Mouse (Mus musculus): ENCODE measurements around the gene Mapk8ip1. TPM values are rescaled to one million over a fixed set of nuclear protein-coding genes. Genes with fewer than 3 reads are reported as not detected.

Mapk8ip1 gene
- polyA plus RNA-seq, 1 experiment: 2.0 TPM

DNA sequence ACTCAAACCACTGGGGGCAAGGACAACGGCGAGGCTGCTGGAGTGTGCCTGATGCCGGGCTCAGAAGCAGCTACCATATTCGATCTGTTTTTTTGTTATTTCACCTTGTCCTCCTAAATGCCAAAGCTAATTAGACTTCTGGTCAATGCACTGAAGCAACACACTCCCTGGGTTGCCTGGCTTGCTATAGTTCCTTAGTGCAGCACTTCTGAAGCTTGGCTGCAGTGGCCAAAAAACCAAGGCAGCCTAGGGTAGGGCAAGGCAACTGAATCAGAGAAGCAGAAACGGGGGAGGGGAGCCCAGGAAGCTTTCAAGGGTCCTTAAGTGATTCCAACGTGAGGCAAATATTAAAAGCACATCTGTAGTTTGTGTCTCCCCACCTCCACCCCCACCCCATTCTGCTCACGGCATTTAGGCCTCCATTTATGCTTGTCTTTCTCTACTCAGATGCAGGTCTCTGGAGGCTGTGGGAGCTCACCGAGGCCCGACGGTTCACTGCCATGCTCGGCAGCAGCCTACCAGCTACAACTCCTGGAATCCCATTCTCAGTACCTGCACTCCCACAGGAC is 30.6 kb upstream of the Mapk8ip1 start:
- Histone ChIP-seq H3K4me3 (replicated peaks; ENCODE audit: control insufficient read depth, low read depth, low read length) (no peak overlapping the region), H3K4me1 (ENCODE audit: control insufficient read depth, insufficient read depth, low read length) (no peaks in the 10 kb centered on the region; the same call in 1 of the 2 replicates), H3K27ac (ENCODE audit: control insufficient read depth, insufficient read depth, low read depth, low read length, poor library complexity) (no peak overlapping the region)
- 72% methylated on average over 11 of the region's 11 CpGs for WGBS
- no peak for TF ChIP-seq CTCF (IDR thresholded peaks at IDR 0.05; ENCODE audit: control insufficient read depth, insufficient read depth, low read length)
- no peak for TF ChIP-seq POLR2A (IDR thresholded peaks at IDR 0.05; ENCODE audit: borderline replicate concordance, control insufficient read depth, low read depth, low read length)

DNA sequence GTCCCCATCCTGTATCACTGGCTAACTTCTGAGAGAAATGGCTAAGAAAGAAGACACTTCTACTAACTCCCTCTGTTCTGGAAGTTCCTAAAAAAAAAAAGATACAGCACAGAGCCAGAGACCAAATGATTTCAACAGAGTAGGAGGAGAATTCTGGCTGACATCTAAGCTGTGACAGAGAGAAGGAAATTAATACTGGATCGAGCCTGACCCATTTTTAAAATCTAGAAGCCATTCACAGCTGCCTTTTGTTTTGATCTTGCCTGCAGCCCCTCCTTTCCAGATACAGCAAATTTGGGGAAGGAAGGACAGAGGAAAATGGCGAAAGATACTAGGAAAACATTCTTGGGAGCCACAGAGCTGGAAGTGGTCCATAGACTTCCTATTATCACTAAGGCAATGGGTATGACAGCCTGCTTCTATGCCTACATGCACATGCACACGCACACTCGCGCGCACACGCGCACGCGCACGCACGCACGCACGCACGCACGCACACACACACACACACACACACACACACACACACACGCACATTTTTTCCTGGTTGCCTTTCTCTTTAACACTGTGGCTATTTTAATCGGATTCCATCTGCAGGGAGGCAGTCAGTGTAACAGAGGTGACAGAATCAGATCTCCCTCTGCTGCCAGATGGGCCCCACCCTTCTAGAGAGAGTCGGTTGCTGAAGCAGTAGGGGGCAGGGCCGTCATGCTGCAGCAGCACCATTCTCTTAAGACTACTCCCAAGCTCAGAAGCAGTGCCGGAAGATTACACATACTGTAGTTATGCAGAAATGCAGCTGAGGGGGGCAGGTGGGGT is 29.9 kb upstream of the Mapk8ip1 start:
- TF ChIP-seq CTCF (IDR thresholded peaks at IDR 0.05; ENCODE audit: control insufficient read depth, insufficient read depth, low read length) (no peak), POLR2A (IDR thresholded peaks at IDR 0.05; ENCODE audit: borderline replicate concordance, control insufficient read depth, low read depth, low read length) (no peak)
- Histone ChIP-seq H3K4me1 (ENCODE audit: control insufficient read depth, insufficient read depth, low read length) (no peaks in the 10 kb centered on the region; the same call in 1 of the 2 replicates), H3K4me3 (replicated peaks; ENCODE audit: control insufficient read depth, low read depth, low read length) (no peak overlapping the region), H3K27ac (ENCODE audit: control insufficient read depth, insufficient read depth, low read depth, low read length, poor library complexity) (no peak overlapping the region)
- WGBS: 62% methylated on average over 21 of the region's 21 CpGs

DNA sequence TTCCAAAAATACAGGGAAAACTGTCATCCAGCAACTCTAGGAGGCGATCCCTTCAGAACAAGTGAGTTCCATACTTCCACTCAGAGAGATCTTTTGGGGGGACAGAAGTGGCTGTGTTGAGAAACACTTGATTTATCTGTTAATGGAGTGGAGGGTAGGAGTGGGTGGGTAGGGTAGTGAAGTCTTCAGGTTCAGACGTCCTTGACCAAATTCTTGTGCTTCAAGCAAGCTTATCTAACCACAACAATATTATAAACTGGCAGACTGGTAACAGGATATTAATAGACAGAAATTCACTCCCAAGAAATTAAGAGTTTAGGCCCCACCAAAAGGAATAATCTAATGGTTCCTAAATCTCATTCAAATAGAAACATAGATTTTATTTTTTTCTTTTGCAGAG is 29.0 kb upstream of the Mapk8ip1 start:
- 60% methylated on average over 2 of the region's 2 CpGs for WGBS
- no peak overlapping the region for H3K4me3 ChIP-seq (replicated peaks; ENCODE audit: control insufficient read depth, low read depth, low read length)
- H3K4me1 ChIP-seq (ENCODE audit: control insufficient read depth, insufficient read depth, low read length): no peaks in the 10 kb centered on the region; the same call in 1 of the 2 replicates
- TF ChIP-seq CTCF (IDR thresholded peaks at IDR 0.05; ENCODE audit: control insufficient read depth, insufficient read depth, low read length) (no peak), POLR2A (IDR thresholded peaks at IDR 0.05; ENCODE audit: borderline replicate concordance, control insufficient read depth, low read depth, low read length) (no peak)
- H3K27ac ChIP-seq (ENCODE audit: control insufficient read depth, insufficient read depth, low read depth, low read length, poor library complexity): no peak overlapping the region

DNA sequence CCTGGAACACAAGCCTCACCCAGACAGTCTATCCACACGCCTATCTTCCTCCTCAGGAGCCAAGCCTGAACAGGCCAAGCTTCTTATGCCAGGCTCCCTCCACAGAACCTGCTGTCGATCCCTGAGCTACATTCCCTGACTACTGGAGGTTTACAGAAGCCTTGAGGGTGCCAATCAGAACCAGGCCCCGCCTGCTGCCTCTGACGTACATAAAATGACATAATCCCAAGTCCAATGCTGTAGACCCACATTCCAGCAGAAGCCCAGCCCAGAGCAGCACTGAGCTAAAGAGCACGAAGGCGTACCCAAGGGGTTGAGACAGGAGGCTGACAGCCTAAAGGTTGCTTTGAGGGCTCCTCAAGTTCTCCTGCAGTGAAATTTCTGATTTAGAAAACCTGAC is 26.8 kb upstream of the Mapk8ip1 start:
- H3K4me3 ChIP-seq (replicated peaks; ENCODE audit: control insufficient read depth, low read depth, low read length): no peak overlapping the region
- TF ChIP-seq POLR2A (IDR thresholded peaks at IDR 0.05; ENCODE audit: borderline replicate concordance, control insufficient read depth, low read depth, low read length): no peak
- no peak for TF ChIP-seq CTCF (IDR thresholded peaks at IDR 0.05; ENCODE audit: control insufficient read depth, insufficient read depth, low read length)
- 82% methylated on average over 6 of the region's 6 CpGs for WGBS
- H3K4me1 ChIP-seq (ENCODE audit: control insufficient read depth, insufficient read depth, low read length): no peaks in the 10 kb centered on the region
- H3K27ac ChIP-seq (ENCODE audit: control insufficient read depth, insufficient read depth, low read depth, low read length, poor library complexity): no peak overlapping the region; the same call in 1 of the 2 replicates

DNA sequence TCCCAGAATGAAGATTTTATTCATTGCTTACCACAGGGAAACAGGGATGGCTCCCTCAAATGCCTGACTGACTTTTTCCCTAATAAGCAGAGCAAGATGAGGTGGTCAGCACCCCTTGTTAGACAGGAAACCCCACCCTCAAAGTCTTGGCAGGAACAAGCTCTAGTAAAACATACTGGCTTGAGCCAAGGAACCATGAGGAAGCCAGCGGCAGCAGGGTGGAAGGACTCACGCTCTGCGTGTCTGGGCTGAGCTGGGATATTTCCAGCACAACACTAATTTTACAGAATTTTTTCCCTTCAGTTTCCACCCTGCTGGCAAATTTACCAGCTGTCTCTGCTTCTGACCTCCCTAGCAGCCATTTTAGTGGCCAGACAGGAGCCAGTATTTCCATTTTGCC is 25.4 kb upstream of the Mapk8ip1 start:
- Histone ChIP-seq H3K4me1 (ENCODE audit: control insufficient read depth, insufficient read depth, low read length) (no peaks in the 10 kb centered on the region; the same call in 1 of the 2 replicates), H3K4me3 (replicated peaks; ENCODE audit: control insufficient read depth, low read depth, low read length) (no peak overlapping the region), H3K27ac (ENCODE audit: control insufficient read depth, insufficient read depth, low read depth, low read length, poor library complexity) (no peak overlapping the region)
- TF ChIP-seq POLR2A (IDR thresholded peaks at IDR 0.05; ENCODE audit: borderline replicate concordance, control insufficient read depth, low read depth, low read length): no peak
- no peak for TF ChIP-seq CTCF (IDR thresholded peaks at IDR 0.05; ENCODE audit: control insufficient read depth, insufficient read depth, low read length)
- 90% methylated on average over 3 of the region's 3 CpGs for WGBS

DNA sequence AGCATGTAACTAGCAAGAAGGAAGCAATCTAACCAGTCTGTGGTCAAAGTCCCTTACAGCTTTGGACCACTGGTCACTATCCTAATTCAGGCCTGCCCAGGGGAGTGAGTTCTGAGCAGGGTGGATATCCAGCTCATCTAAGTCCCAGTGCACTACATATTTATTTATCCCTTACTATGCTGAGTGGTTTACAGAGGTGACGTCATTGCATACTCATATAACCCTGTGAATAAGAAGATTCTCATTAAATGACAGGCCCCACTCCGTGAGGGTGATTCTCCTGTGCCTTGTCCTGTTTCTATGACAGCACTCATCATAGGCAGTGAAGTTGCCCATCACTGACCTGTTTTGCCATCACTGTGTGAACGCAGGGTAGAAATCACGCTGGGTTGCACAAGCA is 24.3 kb upstream of the Mapk8ip1 start:
- TF ChIP-seq POLR2A (IDR thresholded peaks at IDR 0.05; ENCODE audit: borderline replicate concordance, control insufficient read depth, low read depth, low read length): no peak
- TF ChIP-seq CTCF (IDR thresholded peaks at IDR 0.05; ENCODE audit: control insufficient read depth, insufficient read depth, low read length): no peak
- 86% methylated on average over 4 of the region's 4 CpGs for WGBS
- no peak overlapping the region for H3K27ac ChIP-seq (ENCODE audit: control insufficient read depth, insufficient read depth, low read depth, low read length, poor library complexity)
- H3K4me1 ChIP-seq (ENCODE audit: control insufficient read depth, insufficient read depth, low read length): no peaks in the 10 kb centered on the region; the same call in 1 of the 2 replicates
- H3K4me3 ChIP-seq (replicated peaks; ENCODE audit: control insufficient read depth, low read depth, low read length): no peak overlapping the region

DNA sequence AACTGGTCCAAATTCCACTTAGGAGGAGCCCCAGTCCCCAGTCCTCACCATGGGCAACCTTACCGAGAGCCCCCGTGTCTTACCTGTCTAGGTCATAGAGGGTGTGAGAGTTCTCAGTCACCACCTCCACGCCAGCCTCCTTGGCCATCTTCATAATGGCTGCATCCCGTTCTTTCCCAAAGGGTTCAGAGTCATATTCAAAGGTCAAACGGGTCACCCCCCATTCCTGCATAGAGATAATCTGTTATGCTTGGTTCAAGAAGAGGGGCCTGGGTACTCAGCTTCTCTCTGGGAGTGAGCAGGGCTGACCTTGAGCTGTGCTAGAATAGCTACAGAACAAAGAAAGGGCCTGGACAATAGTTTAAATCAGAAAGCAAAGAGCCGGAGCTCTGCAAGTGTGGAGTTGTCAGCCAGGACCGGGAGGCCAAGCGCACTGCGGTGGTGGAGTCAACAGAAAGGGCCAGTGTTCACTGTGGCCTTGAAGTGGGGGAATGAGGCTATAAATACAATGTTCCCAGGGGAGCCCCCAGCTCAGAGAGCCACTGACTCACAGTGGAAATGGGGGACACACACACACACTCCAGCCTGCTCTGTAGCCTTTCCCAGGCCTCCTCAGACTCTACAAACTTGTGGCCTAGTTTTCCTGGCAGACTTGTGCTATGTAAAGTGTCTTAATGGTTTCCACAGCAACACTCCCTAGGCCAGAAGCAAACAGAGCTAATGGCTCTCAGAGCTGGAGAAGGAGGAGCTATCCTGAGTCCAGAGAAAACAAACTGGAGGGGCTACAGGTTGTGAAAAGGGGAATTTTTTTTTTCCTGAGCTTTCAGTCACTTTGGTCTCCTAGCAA is 23.6 kb upstream of the Mapk8ip1 start:
- Histone ChIP-seq H3K4me3 (replicated peaks; ENCODE audit: control insufficient read depth, low read depth, low read length) (no peak overlapping the region), H3K4me1 (ENCODE audit: control insufficient read depth, insufficient read depth, low read length) (no peaks in the 10 kb centered on the region; the same call in 1 of the 2 replicates), H3K27ac (ENCODE audit: control insufficient read depth, insufficient read depth, low read depth, low read length, poor library complexity) (no peak overlapping the region)
- 88% methylated on average over 9 of the region's 9 CpGs for WGBS
- TF ChIP-seq POLR2A (IDR thresholded peaks at IDR 0.05; ENCODE audit: borderline replicate concordance, control insufficient read depth, low read depth, low read length): no peak
- no peak for TF ChIP-seq CTCF (IDR thresholded peaks at IDR 0.05; ENCODE audit: control insufficient read depth, insufficient read depth, low read length)

Measured in bone marrow, adult 2 months (tissue).